Mouse (Mus musculus) kidney, postnatal 25 days (tissue): ENCODE data around the gene Defa36.
"Not testable (repeated sequence)": the region's sequence is repeated elsewhere in the genome, so short reads cannot be mapped to it uniquely, and the experiment has no call there.

Experiments used
- DNase-seq, 2 experiments: peaks; one replicate each; pipeline ENCODE4 v3.0.0; 2021; ENCODE audit warnings: mixed read lengths in 2 of 2

The Defa36 gene

DNA sequence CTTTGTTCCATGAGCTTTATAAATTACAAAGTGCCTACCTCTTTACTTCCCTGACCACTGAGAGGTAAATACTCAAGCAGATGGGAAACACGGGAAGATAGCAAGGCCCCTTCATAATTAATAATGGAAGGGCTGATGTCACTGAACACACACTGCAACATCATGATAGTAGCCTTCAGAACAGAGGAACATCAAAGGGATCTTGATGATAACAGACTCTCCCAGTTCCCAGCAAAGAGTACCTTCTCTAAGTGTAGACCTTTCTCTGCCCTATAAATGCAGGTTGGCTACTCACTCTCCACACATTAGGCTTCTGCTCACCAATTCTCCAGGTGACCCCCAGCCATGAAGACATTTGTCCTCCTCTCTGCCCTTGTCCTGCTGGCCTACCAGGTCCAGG is at the start of gene Defa36:
Gene Defa36 (plus strand): TSS at position 301 of the 400 bp plus-strand sequence.
- not testable (repeated sequence) for DNase-seq

- DNase-seq = not testable (repeated sequence)
These were observed 49.0 kb upstream of the Defa36 start, which contains the start of gene Defa2 for GRCm38 (mm10) chr8:21378215-21378614. Gene Defa2, plus strand, starts transcription at chr8:21378515.

DNA sequence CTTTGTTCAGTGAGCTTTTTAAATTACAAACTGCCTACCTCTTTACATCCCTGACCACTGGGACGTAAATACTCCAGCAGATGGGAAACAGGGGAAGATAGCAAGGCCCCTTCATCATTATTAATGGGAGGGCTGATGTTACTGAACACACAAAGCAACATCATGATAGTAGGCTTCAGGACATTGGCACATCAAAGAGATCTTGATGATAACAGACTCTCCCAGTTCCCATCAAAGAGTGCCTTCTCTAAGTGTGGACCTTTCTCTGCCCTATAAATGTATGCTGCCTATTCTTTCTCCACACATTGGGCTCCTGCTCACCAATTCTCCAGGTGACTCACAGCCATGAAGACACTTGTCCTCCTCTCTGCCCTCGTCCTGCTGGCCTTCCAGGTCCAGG is 35.7 kb upstream of the Defa36 start, which contains the start of gene Defa33:
Gene Defa33 (plus strand): TSS at position 301 of the 400 bp plus-strand sequence.
- DNase-seq = not testable (repeated sequence)

GRCm38 (mm10) chr8:21456460-21456859 is 29.2 kb downstream of the Defa36 start, which contains the start of gene Gm7849:
Gene Gm7849, minus strand, starts transcription at chr8:21456560.
- not testable (repeated sequence) for DNase-seq
